Mouse (Mus musculus) stomach, postnatal 0 days (tissue): ENCODE data around the gene Fkbp1a.

Source experiments
- CTCF ChIP-seq: IDR thresholded peaks from 2 replicates; pipeline ENCODE4 v1.5.1; 2016; ENCODE audit warnings: antibody characterized with exemption, low read depth, mild to moderate bottlenecking, moderate library complexity
- EP300 ChIP-seq: optimal IDR thresholded peaks from 2 replicates; pipeline ENCODE3; 2016; ENCODE audit warnings: antibody characterized with exemption

DNA sequence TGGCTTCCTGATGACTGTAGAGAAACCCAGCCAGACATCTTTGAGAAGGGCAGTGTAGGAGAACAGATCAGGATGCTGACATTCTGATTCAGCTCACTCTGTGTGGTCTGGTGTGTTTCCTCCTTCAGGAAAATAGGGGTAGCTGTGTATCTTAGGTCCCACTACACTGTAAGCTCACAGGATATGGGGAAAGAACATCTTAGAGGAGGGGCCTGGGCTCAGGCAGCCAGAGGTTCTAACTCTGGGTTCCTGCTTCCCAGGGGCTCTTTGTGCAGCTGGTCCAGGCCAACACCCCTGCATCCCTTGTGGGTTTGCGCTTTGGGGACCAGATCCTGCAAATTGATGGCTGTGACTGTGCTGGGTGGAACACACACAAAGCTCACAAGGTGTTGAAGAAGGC lies 44.5 kb downstream of the Fkbp1a start:
- TF ChIP-seq CTCF (no peak), EP300 (no peak)
